Mouse (Mus musculus) olfactory bulb, adult 2 months (tissue): ENCODE measurements at regions not wholly inside any gene's neighbourhood (a gene's known extent, or its start where the extent isn't known, plus 50 kb on each side); places are given as distances from the start of the nearest gene placed in this dataset.
"Not testable (repeated sequence)": the region's sequence is repeated elsewhere in the genome, so short reads cannot be mapped to it uniquely, and the experiment has no call there.

Experiments
- H3K27ac ChIP-seq: fragments of 200-500 bp; 2 replicates; pipeline ENCODE4 v1.5.1; 2012; ENCODE audit warnings: low read depth, low read length; ENCODE audit not compliant: insufficient read depth
- H3K4me1 ChIP-seq: fragments of 200-500 bp; 2 replicates; pipeline ENCODE4 v1.6.1; 2012; ENCODE audit warnings: low read length; ENCODE audit not compliant: control insufficient read depth, insufficient read depth
- H3K4me3 ChIP-seq: fragments of 200-500 bp; 2 replicates; pipeline ENCODE4 v1.5.1; 2012; ENCODE audit warnings: mild to moderate bottlenecking, low read depth, low read length, moderate library complexity; ENCODE audit not compliant: insufficient read depth
- WGBS: fragments of 180-500 bp; shearing (Covaris S2); methylation state at CpG from one replicate; pipeline ENCODE4 v1.1.7; 2018; 5-methylcytosine and 5-hydroxymethylcytosine counted together

DNA sequence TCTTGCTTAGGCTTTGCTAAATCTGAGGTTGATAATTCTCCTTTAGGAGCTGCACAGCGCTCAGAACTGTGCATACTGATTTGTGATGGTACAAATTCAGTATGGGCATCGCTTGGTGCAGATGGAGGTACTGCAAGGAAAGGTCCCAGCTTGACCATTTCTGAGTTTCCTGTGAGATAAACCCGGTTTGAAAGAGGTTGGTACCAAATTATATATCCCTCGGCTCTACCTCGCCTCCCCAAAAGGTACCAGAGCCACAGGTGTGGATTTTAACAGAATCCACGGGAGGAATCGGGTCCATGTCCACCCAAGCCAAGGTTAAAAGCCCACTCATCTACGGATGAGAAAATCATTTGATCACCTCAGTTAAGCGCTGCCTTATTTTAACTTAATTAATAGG is 172.5 kb upstream of the Zfp808 start:
- not testable (repeated sequence) for H3K4me3 ChIP-seq, H3K27ac ChIP-seq, H3K4me1 ChIP-seq
- 87% methylated on average over 9 of the region's 9 CpGs for WGBS

DNA sequence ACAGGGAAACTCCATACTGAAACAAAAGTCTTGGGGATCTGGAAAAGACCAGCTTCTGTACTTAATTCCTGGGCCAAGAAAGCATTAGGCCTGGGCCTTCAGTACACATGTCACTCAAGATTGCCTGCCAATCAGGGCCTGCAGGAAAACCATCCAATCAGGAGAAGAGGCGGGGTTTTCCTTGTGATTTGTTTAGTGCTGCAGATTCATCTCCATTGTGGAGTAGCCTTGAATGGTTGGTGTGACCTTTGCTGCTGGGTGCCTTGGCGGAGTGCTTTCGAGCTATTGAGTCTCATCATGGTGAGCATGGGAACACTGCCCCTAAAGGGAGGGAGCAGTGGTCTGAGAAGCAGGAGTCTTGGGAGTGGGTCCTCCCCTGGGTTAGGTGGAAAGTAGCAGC is 150.8 kb upstream of the Zfp808 start:
- not testable (repeated sequence) for H3K27ac ChIP-seq, H3K4me1 ChIP-seq, H3K4me3 ChIP-seq
- 79% methylated on average over 3 of the region's 3 CpGs for WGBS

- 68% methylated on average over 3 of the region's 3 CpGs for whole genome bisulfite sequencing
- not testable (repeated sequence) for H3K4me3 ChIP-seq, H3K4me1 ChIP-seq, H3K27ac ChIP-seq
Observed at GRCm38 (mm10) chr13:61996519-61996918, 133.2 kb upstream of the Zfp808 start.

GRCm38 (mm10) chr13:61998803-61999202 is 130.9 kb upstream of the Zfp808 start:
- H3K4me1 ChIP-seq, H3K4me3 ChIP-seq, H3K27ac ChIP-seq: not testable (repeated sequence)
- 6% methylated on average over 6 of the region's 6 CpGs for WGBS

GRCm38 (mm10) chr13:62007321-62007720 is 122.4 kb upstream of the Zfp808 start:
- H3K4me1 ChIP-seq, H3K4me3 ChIP-seq, H3K27ac ChIP-seq: not testable (repeated sequence)
- 88% methylated on average over 1 of the region's 1 CpGs for WGBS

DNA sequence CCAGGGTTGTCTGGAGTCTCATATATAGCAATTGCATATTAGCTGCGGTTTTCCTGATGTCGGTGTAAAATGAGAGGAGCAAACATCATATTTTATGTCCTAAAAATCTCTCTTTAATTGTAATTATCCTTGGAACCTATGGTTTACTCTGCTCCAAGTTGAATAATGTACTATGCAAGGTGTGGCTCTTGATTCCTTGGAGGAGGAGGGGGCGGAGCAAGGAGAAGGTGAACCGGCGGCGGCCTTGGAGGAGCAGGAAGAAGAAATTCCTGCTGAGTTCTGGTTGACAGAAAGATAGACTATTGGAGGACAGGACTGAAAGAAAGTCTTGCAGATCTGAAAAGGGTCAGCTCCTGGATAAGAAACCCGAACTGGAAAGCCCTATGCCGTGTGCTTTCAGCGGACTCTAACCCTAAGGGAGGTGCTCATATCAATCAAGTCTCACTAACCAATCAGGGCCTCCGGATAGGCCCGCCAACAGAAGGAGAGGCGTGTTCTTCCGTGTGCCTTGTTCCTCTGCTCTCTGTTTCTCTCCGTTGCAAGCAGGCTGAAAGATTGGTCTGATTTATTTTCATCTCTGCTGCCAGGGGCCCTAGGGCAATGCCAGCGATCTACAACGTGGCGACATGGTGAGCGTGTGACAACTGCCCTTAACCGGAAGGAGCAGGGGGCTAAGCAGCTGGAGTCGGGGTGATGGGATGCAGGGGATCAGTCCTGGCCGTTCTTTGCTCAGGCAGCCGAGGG is 114.1 kb upstream of the Zfp808 start:
- not testable (repeated sequence) for H3K27ac ChIP-seq, H3K4me1 ChIP-seq
- WGBS: under 1% methylated on average over 22 of the region's 22 CpGs
- H3K4me3 ChIP-seq: peak overlapping the region; percentile 67

- H3K4me1 ChIP-seq, H3K27ac ChIP-seq: not testable (repeated sequence)
- 0% methylated on average over 5 of the region's 5 CpGs for WGBS
- H3K4me3 ChIP-seq: peak overlapping the region; percentile 67
Observed at GRCm38 (mm10) chr13:62016168-62016502, 113.6 kb upstream of the Zfp808 start.

- not testable (repeated sequence) for H3K4me1 ChIP-seq, H3K27ac ChIP-seq, H3K4me3 ChIP-seq
- WGBS: 89% methylated on average over 2 of the region's 2 CpGs
Observed at GRCm38 (mm10) chr13:62037646-62038045, 92.0 kb upstream of the Zfp808 start.

GRCm38 (mm10) chr13:62077951-62078671 is 51.6 kb upstream of the Zfp808 start:
- H3K4me1 ChIP-seq, H3K27ac ChIP-seq, H3K4me3 ChIP-seq: not testable (repeated sequence)
- 51% methylated on average over 2 of the region's 2 CpGs for WGBS

DNA sequence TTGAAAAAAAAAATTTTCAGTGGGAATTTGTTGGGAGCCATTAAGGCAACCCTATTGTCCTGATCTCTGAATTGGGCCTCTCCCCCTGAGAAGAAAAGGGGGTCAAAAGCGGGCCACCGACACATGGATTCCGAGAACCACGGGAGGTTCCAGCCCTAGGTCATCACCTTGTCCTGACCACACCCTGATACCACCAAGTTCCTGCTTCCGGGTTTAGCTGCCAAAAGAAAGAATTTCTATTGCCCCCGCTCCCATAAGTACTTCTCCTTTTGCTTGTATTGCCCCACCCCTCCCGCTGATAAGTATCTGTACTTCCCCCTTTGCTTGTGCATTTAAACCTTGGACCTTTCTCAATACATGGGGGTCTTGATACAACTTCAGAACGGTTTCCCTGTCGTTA is 50.8 kb upstream of the Zfp808 start:
- H3K4me1 ChIP-seq, H3K4me3 ChIP-seq, H3K27ac ChIP-seq: not testable (repeated sequence)
- WGBS: 88% methylated on average over 9 of the region's 9 CpGs
